Mouse (Mus musculus) layer of hippocampus, postnatal 14 days (tissue): Measurements from ENCODE around the gene Babam2. TPM values are rescaled to one million over a fixed set of nuclear protein-coding genes. Genes with fewer than 3 reads are reported as not detected.

Experiments used
- DNase-seq, 2 experiments: peaks; one replicate each; pipeline ENCODE4 v3.0.0; 2021 to 2022; ENCODE audit warnings: low spot score in 2 of 2, mixed read lengths in 1 of 2
- total RNA-seq, 2 experiments: library from RNA; stranded (reverse); gene quantifications; 2 replicates each; pipeline ENCODE4 v1.2.3; 2021

The Babam2 gene
- total RNA-seq, 2 experiments from 2014 or later: 39.9 to 41.3 TPM

DNA sequence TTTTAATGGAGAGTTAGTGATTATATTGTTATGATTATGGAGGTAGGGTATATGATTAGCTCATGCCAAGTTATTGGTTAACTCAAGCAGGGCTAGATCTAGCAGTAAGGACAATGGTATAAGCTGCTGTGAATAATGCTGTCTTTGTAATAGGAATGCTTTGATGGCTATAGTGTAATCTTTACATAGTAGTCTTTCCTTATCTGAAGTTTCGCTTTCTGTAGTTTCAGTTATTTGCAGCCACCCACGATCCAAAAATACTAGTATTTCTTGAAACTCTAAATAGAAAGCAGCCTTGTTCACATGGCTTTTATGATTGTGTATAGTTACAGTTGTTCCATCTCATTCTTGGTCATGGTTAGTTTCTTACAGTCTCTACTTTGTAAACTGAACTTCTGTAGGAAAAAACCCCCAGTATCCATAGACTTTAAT is 15.8 kb downstream of the Babam2 start:
- no peak for DNase-seq

DNA sequence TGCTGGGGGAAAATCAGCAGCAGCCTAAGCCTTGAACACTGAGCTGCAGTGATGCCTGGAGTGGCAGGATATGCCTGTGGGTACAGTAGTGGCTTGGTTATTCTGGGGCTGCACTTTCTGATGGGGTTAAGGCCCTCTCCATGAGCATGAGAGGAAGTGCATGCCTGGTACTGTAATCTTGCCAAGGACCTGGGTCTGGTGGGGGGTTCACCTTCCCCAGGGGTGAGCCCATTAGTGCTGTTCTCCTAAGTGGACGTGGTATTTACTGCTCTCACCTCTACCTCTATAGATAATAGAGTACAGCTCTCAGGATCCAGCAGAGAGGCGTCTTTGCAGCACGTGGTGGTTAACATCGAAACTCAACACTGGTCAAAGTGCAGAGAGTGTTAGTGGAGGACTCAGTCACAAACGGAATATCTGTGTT is 16.4 kb downstream of the Babam2 start:
- DNase-seq: no peak

DNA sequence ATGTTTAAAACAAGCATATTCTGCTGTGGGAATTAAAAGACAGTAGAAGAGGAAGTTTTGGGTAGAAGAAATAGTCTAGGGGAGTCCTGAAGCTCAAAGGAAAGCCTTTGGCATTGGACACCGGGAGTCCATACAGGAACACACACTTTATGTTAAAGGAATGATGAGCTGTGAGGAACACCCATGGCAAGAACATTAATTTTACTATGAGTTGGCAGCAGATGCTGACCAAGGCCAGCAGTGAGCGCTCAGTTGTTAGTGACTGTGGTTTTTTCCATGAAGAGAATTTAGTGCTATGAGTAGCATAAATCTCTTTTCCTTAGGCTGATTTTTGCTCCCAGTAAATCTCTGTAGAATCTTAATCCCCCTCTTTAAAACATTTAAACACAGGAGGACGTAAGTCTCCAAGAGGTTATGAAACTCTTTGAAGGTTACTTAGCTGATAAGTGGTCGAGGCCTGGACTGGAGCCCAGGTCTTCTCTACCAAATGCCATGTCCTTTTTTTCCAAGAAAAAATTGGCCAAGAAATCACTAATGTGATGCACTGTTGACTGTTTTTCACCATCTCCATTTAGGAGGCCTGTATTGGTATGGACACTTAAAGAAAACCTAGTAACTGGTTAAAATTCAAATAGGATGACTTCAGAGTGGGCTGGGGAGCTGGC is 18.1 kb downstream of the Babam2 start:
- DNase-seq: no peak

DNA sequence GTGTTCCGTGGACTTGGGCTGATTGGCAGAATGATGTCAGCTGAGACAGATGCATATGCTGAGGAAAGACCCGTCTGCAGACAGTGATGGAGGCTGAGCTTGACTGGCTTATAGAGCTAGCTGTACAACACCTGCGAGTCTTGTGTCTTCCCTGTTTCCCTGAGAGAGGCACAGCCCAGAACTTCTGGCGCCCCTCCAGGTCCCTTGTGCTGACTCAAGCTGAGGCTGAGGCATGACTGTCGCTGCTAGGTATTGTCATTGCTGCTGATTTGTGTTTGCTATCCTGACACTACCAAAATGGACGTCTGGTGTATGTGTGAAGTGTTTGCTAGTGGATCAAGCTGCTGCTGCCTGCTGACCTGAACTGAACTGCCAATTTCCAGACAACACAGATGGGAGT is 27.0 kb downstream of the Babam2 start:
- DNase-seq: no peak

DNA sequence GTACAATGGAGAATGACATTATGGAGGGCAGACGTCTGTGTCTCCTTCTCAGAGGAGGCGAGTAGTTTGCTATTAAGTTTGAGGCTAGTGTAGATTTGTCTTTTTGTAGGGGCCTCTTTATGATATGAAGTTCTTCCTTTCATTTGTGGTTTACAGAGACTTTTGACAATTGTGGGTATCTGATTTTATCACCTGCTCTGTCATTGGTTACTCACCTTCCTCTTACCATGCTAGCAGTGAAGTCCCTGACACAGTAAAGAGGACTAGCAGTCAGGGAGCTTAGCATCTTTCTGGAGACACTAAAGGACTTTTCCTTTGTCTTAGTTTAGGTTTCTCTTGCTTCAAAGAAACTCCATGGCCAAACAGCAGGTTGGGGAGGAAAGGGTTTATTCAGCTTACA is 28.4 kb downstream of the Babam2 start:
- DNase-seq: no peak

DNA sequence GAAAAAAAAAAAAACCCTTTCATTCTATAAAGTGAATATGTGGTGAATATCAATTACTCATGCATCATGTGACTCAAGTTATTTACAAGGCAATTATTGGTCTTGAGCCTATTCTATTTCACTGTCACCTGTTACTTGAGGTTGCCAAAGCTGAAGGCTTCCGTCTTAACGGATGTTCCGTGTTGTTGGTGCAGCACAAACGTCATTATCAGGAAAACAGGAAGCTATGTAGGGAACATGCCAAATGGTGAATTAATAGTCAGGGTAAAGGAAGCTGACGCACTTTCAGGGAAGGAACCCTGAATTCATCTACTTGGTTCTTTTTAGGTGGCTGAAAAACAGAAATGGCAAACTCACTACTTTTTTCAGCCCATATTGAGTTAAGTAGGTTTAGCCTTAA is 30.0 kb downstream of the Babam2 start:
- DNase-seq: no peak

DNA sequence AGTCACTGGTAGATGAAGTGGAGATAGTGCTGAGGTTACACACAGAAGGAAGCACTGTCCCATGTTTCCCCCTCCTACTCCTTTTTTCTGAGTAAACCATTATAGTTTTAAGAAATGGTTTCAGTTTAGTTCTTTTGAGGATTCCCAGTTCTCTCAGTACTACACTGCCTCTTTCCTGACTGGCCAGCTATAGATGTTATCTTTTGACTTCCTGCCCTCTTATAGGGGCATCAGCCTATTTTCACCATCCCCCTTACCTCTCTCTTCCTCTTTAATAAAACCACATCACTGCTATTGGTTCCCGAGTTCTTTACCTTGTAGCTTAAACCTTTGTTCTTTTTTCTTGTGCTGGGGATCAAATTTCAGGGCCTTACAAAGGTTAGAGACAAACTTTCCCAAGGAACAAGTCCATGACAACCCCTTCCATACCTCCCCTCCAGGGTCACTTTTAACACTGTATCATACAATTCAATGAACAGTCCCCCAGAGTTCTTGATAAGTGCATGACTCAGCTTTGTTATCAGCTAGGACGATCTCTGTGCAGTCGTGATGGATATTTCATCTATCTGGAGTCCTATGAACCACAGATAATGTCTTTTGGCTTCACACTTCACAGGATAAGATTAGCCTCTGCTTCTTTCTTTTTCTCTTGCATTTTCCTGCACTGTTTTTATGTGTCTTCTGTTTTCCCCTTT is 35.3 kb downstream of the Babam2 start:
- DNase-seq: no peak

DNA sequence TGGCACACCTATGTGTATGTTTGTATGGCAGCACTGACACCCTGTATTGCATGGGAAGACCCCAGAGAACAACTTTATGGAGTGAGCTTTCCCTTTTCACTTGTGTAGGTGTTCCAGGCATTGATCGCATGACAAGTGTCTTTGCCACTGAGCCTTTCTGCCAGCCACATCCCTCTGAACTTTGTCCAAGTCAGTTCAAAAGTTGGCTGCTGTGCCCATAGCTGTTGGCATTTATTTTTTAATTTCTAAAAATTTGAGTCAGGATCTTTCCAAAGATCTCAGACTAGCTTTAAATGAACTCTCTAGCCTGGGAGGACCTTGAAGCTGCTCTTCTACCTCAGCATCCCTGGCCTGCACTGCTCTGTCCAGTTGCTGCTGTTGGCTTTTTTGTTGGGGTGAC is 44.4 kb downstream of the Babam2 start:
- no peak for DNase-seq

DNA sequence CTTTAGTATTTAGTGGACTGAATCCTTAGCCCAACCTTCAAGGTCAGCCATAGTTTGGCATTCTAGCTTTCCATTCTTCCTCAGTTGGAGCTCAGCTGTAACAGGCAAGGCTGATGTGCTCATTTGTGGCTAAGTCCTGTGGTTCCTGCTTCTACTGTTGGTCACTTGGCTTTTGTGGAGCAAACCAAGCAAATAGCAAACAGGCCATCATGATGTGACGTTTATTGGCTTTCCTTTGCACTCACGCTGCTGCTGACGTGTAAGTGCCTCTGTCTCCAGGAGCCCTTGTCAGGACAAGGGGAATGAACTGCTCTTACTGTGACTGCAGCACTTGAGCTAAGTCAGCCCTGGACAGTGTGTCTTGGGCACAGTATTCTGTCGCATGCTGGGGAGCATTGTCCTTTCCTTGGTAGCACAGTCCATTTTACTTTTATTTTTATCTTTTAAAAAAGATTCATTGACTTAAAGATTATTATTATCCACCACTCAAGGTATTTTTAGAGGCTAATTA is 45.1 kb downstream of the Babam2 start:
- no peak for DNase-seq

DNA sequence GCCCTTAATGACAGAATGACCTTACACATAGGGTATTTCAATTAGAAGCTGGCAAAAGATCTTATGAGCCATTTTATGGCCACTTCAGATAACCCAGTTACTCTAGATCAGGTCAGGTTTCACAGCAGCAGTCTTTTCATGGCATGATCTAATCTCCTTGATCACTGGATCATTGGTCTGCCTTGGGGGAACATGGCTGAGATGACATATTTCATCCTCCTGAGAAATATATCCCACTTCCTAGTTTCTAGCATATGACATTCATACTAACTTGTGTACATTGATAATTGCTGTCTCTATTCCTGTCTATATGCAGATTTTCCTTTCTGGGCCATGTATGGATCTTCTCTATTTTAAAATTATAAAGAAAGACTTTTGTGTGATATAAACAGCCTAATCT is 51.9 kb downstream of the Babam2 start:
- no peak for DNase-seq

DNA sequence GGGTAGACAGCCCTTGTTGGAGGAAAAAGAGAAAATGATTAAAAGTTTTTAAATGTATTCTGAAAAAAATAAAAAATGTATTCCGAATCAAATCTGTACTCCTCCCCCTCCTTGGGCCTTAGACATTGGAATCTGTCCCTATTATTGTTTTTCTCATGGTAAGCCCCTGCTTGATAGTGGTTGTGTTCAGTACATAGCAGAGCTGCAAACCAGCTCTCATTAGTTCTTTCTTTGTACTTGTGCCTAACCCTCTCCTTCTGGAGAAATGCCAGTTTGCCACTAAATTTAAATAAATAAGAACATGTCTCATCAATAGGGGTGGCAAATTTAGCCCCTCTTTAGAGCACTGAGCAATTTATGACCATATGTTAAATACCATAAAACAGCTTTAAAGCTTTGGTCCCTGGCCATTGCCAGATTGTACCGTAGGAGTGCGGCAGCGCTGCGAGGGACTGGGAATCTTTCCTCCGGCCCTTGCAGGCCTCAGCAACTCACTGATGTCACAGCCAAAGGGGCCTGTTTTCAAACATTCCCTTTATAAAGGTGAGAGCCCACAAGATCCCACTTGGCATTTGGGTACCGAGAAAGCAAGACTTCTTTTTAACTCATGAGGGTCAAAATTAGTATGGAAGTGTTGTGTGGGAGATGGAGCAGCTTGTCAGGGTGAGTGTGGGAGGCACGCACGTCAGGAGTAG is 52.9 kb downstream of the Babam2 start:
- peak; percentile 56 to 65 for DNase-seq

DNA sequence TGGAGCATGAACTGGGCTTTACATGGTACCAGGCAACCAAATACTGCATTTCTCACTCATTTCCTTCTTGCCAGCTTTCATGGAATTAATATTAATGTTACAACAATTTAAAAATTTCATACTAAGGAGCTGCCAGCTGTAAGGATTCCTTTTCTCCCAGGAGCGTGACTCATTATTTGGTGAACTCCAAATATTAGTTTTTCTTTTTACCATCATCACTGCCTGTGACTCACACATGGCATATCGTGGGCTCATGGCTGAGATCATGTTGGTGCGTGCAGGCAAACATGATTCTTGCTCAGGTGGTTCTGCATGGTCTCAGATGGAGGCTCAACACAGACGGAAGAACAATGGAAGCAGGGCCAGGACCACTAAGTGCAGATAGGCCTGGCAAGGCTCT is 53.5 kb downstream of the Babam2 start:
- peak; percentile 24 to 26 for DNase-seq

DNA sequence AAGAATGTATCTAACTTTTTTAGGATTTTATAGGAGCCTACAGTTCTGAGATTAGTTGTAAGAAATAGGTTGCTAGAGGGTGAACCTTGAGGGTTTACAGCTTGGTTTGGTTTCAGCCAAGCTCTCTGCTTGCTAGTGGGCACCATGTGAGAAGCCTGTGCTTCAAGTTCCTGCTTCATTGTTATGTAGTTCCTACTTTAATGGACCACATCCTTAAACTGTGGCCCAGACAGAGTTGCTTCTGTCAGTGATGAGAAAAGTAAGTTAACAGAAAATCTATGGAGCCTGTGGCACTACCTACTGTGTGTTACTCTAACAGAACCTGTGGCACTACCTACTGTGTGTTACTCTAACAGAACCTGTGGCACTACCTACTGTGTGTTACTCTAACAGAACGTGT is 57.1 kb downstream of the Babam2 start:
- no peak for DNase-seq

DNA sequence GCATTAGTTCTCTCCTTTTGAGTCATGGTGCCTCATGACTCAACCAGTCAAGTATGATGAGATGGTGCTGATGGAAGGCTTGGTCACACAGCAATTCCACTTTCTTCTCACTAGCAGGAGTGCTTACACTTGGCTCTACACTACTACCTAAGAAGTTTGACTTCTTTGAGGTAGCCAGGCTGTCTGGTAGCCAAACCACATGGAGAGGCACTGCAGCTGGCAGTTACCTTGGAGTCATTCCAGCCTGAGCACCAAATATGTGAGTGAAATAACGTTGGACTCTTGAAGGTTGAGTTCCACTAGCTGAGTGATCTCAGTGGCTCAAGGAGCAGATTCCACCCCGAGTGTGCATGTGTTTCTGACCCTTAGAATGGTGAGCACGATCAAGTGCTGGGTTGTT is 57.8 kb downstream of the Babam2 start:
- DNase-seq: no peak

DNA sequence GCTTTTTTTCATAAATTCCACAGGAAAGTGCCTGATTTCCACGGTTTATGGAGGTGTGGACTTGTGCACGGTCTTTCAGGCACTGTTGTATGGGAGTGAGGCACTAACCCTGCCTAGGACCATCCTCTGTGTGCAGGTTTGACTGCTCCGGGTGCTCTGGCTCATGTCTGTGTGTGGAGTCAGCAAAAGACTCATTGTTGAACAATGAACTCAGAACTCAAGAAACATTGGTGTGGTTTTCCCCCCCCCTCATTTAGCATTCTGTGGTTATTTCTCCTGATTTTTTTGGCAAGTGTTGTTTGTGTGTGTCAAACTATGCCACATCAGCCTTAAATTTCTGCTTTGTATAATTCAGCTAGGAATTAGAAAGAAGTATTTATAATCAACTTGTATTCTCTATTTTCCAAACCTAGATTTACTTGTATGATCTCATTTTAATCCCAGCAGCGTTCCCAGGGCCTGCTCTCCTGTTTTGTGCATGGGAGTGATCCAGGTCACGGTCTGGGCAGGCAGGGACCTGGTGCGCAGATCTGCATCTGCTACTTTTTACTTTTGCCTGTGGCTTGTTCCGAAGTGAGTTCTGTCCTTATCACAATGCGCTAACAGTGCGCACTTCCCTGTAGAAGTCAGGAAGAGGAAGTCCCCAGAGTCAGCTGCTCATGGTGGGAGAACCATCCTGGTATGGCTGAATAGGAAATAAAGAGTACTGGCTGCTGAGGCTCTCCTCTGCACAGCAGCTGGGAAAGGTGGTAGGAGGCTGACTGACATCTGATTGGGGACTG is 61.0 kb downstream of the Babam2 start:
- no peak for DNase-seq

DNA sequence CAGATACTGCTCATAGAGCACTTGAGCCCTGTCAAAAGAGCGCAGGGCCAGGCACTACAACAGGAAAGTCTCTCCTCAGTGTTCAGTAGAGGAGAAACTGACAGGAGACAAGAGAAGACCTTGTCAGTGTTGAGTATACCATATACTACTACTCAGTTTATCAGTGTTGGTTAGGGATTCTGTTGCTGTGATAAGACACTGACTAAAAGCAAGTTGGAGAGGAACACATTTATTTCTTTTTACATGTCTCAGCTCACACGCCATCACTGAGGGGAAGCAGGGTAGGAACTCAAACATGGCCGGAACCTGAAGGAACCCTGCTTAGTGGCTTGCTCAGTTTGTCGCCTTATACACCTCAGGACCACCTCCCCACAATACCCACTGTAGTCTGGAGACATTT is 64.4 kb downstream of the Babam2 start:
- no peak for DNase-seq

DNA sequence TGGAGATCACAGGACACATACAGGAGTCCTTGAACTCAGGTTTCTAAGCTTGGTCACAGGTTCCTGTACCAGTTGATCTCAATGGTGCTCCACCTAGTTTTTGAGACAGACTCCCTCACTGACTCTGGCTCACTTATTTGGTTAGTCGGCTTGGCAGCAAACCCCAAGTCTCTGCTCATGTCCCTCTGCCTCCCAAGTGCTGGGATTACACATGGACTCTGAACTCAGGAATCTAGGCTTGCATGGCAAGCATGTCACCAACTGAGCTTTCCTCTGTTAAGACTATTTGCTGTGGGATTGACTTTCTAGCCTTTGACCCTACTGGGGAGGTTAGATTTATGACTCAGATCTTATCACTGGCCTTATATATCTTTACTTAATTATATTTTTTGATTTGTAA is 65.3 kb downstream of the Babam2 start:
- DNase-seq: no peak

DNA sequence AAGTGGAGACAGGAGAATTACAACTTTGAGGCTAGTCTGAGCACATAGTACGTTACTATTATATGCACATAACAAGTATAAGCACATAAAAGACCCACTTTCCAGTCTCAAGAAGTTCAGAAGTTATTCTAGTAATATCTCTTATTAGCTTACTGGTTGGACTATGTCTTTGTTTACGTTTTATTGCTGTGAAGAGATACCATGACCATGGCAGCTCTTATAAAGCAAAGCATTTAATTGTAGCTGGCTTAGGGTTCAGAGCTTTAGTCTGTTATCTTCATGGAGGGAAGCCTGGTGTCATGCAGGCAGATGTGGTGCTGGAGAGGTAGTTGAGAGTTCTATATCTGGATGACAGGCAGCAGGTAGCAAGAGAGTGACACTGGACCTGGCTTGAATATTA is 68.3 kb downstream of the Babam2 start:
- no peak for DNase-seq

DNA sequence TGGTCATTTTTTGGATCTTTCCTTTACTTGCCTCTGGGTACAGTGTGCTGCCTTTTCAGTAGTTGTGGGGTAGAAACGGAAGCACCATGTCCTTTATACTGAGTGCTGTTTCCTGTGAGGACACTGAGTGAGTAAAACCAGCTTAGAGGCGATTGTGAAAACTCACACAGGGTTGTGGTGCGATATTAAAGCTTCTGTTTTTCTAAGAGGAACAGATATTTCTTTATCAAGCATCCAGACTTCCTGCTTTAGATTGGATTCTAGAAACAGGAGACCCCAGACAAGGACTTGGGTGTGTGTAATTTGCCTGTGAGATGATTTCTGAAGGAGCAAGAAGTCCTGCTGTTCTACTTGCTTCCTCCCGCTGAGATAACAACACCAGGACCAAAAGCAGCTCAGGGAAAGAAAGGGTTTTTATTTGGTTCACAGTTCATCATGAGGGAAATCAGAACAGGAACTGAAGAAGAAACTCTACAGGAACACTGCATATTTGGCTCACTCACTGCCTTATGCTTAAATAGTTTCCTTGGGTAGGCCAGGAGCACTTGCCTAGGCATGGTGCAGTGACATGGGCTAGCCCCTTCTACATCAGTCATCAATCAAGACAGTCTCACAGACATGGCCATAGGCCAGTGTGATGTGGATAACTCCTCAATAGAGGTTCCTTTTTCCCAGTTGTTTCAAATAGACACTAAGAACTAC is 69.5 kb downstream of the Babam2 start:
- no peak for DNase-seq

DNA sequence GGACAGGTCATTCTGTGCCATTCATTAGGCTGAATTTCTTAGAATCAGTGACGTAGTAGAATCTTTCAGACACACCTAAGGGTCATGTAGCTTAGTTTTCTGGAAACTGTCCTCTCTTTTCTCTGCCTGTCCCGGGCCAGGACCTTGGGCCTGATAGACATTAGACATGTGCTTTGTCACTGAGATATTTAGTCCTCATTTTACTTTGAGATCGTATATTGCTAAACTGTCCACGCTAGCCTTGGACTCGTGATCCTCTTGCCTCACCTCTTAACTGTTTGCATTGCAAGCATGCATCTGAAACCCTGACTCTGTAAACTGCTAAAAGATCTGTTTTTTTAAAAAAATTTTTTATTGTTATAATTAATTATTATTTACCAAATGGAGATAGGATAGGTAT is 74.0 kb downstream of the Babam2 start:
- DNase-seq: no peak

DNA sequence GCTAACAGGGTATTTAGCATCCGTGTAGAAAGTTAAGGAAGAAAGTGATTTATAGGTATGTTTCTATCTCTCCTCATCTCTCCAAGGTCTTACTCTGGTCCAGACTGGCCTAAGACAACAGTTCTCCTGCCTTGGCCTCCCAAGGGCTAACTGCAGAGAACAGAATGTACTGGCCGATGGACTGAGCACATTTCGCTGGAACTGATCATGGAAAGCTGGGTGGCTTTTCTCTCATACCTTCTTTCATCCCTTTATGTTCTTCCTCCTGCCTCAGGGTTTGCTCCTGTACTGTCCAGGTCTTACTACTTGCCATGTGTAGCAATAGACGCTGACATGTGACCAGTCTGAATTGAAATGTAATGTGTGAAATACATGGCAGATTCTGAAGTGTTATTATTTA is 74.4 kb downstream of the Babam2 start:
- no peak for DNase-seq
